Comparison of ENCODE assay signal across 17 mouse cellular contexts in the genomic region with DNA sequence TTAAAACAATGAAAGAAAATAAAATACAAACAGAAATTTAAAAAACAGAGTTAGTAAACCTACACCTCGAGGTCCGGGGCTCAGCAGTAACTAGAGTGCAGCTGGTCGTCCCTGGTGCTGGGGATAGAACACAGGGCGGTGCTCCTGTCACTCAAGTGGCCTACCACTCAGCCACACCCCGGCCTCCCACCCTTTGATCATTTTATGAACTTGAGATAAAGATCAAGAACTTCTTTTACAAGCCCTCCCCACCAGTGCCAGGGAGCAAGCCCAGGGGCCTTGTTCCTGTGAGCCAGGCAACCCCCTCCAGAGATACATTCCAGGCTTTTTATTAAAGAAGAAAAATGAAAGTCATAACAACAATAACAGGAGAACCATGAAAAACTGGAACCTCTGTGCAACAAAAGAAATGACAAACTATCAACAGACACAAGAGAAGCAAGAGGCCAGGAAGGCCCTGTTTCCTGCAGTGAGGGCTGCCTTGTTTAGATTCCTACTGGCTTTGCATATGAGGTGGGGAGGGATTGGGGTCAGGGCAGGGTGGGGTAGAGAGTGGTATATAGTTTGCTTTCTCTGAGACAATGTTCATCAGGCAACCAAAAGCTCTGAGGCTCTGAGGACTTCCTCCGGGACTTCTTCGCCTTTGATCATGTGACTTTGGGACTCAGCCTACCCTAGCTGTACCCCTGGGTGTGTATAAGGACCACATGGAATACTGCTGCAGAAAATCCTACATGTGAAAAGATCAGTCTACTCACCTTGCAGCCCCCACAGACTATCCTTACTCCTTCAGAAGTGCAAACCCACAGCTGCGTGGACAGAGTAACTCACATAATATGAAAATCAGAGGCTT. TPM values are rescaled to one million over a fixed set of nuclear protein-coding genes. Genes with fewer than 3 reads are reported as not detected.
DNase-seq lines count a peak whose midpoint lies in the region; ATAC-seq and TF ChIP-seq lines count a peak whose summit lies in the region.
"Had no signal": no experiment of that assay in that cellular context is flagged by ENCODE, and none has a peak within 500 bp of the region (broad histone marks: within the 10 kb centered on the region; RNA-seq: fewer than 3 reads in every experiment).

No protein-coding gene starts in this region.

- peak; percentile 36 for DNase-seq in embryo, embryonic 10.5 days (ENCODE audit: low spot score)
- no peak for DNase-seq in embryo, embryonic 9.5 days (ENCODE audit: extremely low spot score)
- DNase-seq in stomach, postnatal 0 days (ENCODE audit: low spot score), result no peak
- DNase-seq in lung, postnatal 0 days (ENCODE audit: low spot score), result peak; percentile 50
- peak; percentile 64 for DNase-seq in thymus, postnatal 4 days
- DNase-seq in natural killer cell, adult 2 months (ENCODE audit: low spot score in 2 of 2), result no peak
- no peak for DNase-seq in heart, adult 18-20 months
- DNase-seq: cerebellum, adult 8-10 months; gastrocnemius, postnatal 10 days; left cerebral cortex, postnatal 4 days had no signal

- H3K27me3 ChIP-seq in stomach, embryonic 15.5 days (replicated peaks), result no peaks in the 10 kb centered on the region
- no peaks in the 10 kb centered on the region for H3K27me3 ChIP-seq in stomach, postnatal 0 days (ENCODE audit: control insufficient read depth, insufficient read depth, low read length)
- no peaks in the 10 kb centered on the region for H3K27me3 ChIP-seq in lung, postnatal 0 days (replicated peaks; ENCODE audit: insufficient read depth, low read length)

- TF ChIP-seq CTCF in stomach, postnatal 0 days (IDR thresholded peaks at IDR 0.05; ENCODE audit: low read depth), result no peak
- TF ChIP-seq CTCF in lung, postnatal 0 days (IDR thresholded peaks at IDR 0.05), result no peak

- ATAC-seq in stomach, embryonic 15.5 days (ENCODE audit: insufficient read depth, low FRiP score, low read depth), result 0 out of 2 replicates have a peak, but pooled peaks have one; percentile 41
- no peak for ATAC-seq in stomach, postnatal 0 days (ENCODE audit: low FRiP score, low TSS enrichment)
- peak; percentile 60 for ATAC-seq in lung, postnatal 0 days
- ATAC-seq: intestine, postnatal 0 days had no signal

- peaks cover 15% of the 10 kb centered on the region for H3K4me1 ChIP-seq in stomach, embryonic 15.5 days
- no peaks in the 10 kb centered on the region for H3K4me1 ChIP-seq in stomach, postnatal 0 days (replicated peaks; ENCODE audit: control insufficient read depth, insufficient read depth)
- peaks cover 8% of the 10 kb centered on the region for H3K4me1 ChIP-seq in lung, postnatal 0 days (ENCODE audit: insufficient read depth, low read depth, low read length)

- no peak overlapping the region for H3K27ac ChIP-seq in stomach, embryonic 15.5 days
- no peak overlapping the region for H3K27ac ChIP-seq in stomach, postnatal 0 days (replicated peaks)
- H3K27ac ChIP-seq in lung, postnatal 0 days (ENCODE audit: low read length), result peak overlapping the region; percentile 34; the same call in 1 of the 2 replicates
- H3K27ac ChIP-seq: layer of hippocampus, adult 2 months had no signal

- TF ChIP-seq EP300 in stomach, postnatal 0 days (optimal IDR thresholded peaks at IDR 0.05), result no peak
- TF ChIP-seq EP300 in lung, postnatal 0 days (IDR thresholded peaks at IDR 0.05), result peak; percentile 31

- H3K4me3 ChIP-seq in stomach, embryonic 15.5 days (replicated peaks), result no peak overlapping the region
- H3K4me3 ChIP-seq in stomach, postnatal 0 days (ENCODE audit: low read depth, low read length), result no peak overlapping the region
- no peak overlapping the region for H3K4me3 ChIP-seq in lung, postnatal 0 days (ENCODE audit: low read depth, low read length)
- H3K4me3 ChIP-seq: layer of hippocampus, adult 2 months had no signal

- no peaks in the 10 kb centered on the region for H3K9me3 ChIP-seq in stomach, embryonic 15.5 days
- H3K9me3 ChIP-seq in stomach, postnatal 0 days (ENCODE audit: control insufficient read depth, low read length), result no peaks in the 10 kb centered on the region
- no peaks in the 10 kb centered on the region for H3K9me3 ChIP-seq in lung, postnatal 0 days (ENCODE audit: low read length)

- H3K4me2 ChIP-seq in stomach, embryonic 15.5 days, result no peak overlapping the region
- H3K4me2 ChIP-seq in stomach, postnatal 0 days (replicated peaks; ENCODE audit: low read depth), result no peak overlapping the region
- H3K4me2 ChIP-seq in lung, postnatal 0 days (replicated peaks; ENCODE audit: low read depth, low read length), result no peak overlapping the region

- H3K9ac ChIP-seq in stomach, embryonic 15.5 days, result no peak overlapping the region
- H3K9ac ChIP-seq in stomach, postnatal 0 days (ENCODE audit: low read length), result no peak overlapping the region
- H3K9ac ChIP-seq in lung, postnatal 0 days (replicated peaks; ENCODE audit: low read depth), result no peak overlapping the region

- H3K36me3 ChIP-seq in stomach, embryonic 15.5 days, result no peaks in the 10 kb centered on the region
- H3K36me3 ChIP-seq in stomach, postnatal 0 days (ENCODE audit: control insufficient read depth, insufficient read depth, low read length), result no peaks in the 10 kb centered on the region
- no peaks in the 10 kb centered on the region for H3K36me3 ChIP-seq in lung, postnatal 0 days (ENCODE audit: insufficient read depth, low read length)

- WGBS in stomach, embryonic 15.5 days, result 53% methylated on average over 8 of the region's 8 CpGs
- 45% methylated on average over 8 of the region's 8 CpGs for WGBS in stomach, postnatal 0 days
- 32% methylated on average over 8 of the region's 8 CpGs for WGBS in lung, postnatal 0 days

RNA-seq across cellular contexts. Expression of a gene that starts 2.1 kb away (rescaled TPM):
- 25.3 and 25.4 TPM in 2 replicates for polyA plus RNA-seq in stomach, embryonic 15.5 days (2015; fragmentation: Nextera tagmentation; extraction: Ambion mirVana)
- 21.2 and 21.5 TPM in 2 replicates for polyA plus RNA-seq in stomach, postnatal 0 days (2015; fragmentation: Nextera tagmentation; extraction: Ambion mirVana)
- polyA plus RNA-seq in lung, postnatal 0 days (2015; fragmentation: Nextera tagmentation; extraction: Ambion mirVana), result 13.9 and 15.5 TPM in 2 replicates
- 10 to 100 TPM; 24.7 to 24.8 TPM for total RNA-seq in heart, adult 18-20 months (2021)

RNA-seq across cellular contexts. Expression of a gene that starts 36.9 kb away (rescaled TPM):
- polyA plus RNA-seq in stomach, embryonic 15.5 days (2015; fragmentation: Nextera tagmentation; extraction: Ambion mirVana), result 0.85 and 2.0 TPM in 2 replicates
- polyA plus RNA-seq in stomach, postnatal 0 days (2015; fragmentation: Nextera tagmentation; extraction: Ambion mirVana), result 0.91 and 1.1 TPM in 2 replicates
- polyA plus RNA-seq in lung, postnatal 0 days (2015; fragmentation: Nextera tagmentation; extraction: Ambion mirVana), result 0.42 and 0.62 TPM in 2 replicates
- under 1 TPM; 0.28 to 0.30 TPM for total RNA-seq in heart, adult 18-20 months (2021)

RNA-seq across cellular contexts. Expression of a gene that starts 37.0 kb away (rescaled TPM):
- not detected in 2 replicates for polyA plus RNA-seq in stomach, embryonic 15.5 days (2015; fragmentation: Nextera tagmentation; extraction: Ambion mirVana)
- 0.11 TPM in 1 of 2 replicates, not detected in the other for polyA plus RNA-seq in stomach, postnatal 0 days (2015; fragmentation: Nextera tagmentation; extraction: Ambion mirVana)
- not detected in 2 replicates for polyA plus RNA-seq in lung, postnatal 0 days (2015; fragmentation: Nextera tagmentation; extraction: Ambion mirVana)
- not detected for total RNA-seq in heart, adult 18-20 months (2021)
- total RNA-seq: gastrocnemius, postnatal 10 days; midbrain, postnatal 0 days had no signal
- polyA plus RNA-seq: heart, embryonic 16.5 days; intestine, postnatal 0 days; small intestine, adult 2 months; testis, adult 2 months had no signal

RNA-seq across cellular contexts. Expression of a gene that starts 46.7 kb away (rescaled TPM):
- not detected in 2 replicates for polyA plus RNA-seq in stomach, embryonic 15.5 days (2015; fragmentation: Nextera tagmentation; extraction: Ambion mirVana)
- not detected in 2 replicates for polyA plus RNA-seq in stomach, postnatal 0 days (2015; fragmentation: Nextera tagmentation; extraction: Ambion mirVana)
- not detected in 2 replicates for polyA plus RNA-seq in lung, postnatal 0 days (2015; fragmentation: Nextera tagmentation; extraction: Ambion mirVana)
- not detected for total RNA-seq in heart, adult 18-20 months (2021)
- total RNA-seq: gastrocnemius, postnatal 10 days; left cerebral cortex, postnatal 4 days; midbrain, postnatal 0 days had no signal
- polyA plus RNA-seq: heart, embryonic 16.5 days; intestine, postnatal 0 days; midbrain, postnatal 0 days; small intestine, adult 2 months had no signal

RNA-seq across cellular contexts. Expression of a gene that starts 50.2 kb away (rescaled TPM):
- polyA plus RNA-seq in stomach, embryonic 15.5 days (2015; fragmentation: Nextera tagmentation; extraction: Ambion mirVana), result 51.0 and 62.6 TPM in 2 replicates
- 22.1 and 25.3 TPM in 2 replicates for polyA plus RNA-seq in stomach, postnatal 0 days (2015; fragmentation: Nextera tagmentation; extraction: Ambion mirVana)
- polyA plus RNA-seq in lung, postnatal 0 days (2015; fragmentation: Nextera tagmentation; extraction: Ambion mirVana), result 39.4 and 39.9 TPM in 2 replicates
- 10 to 100 TPM in 1 of 2 experiments, 1 to 10 TPM in 1; 8.4 to 11.2 TPM for total RNA-seq in heart, adult 18-20 months (2021)

Comparison
In these comparisons a context has a peak if more than half of its experiments do, and no peak if none do; other contexts are left out.
1. DNase-seq: peak in embryo, embryonic 10.5 days (single experiment), lung, postnatal 0 days (single experiment) and thymus, postnatal 4 days (single experiment); none in embryo, embryonic 9.5 days (single experiment), stomach, postnatal 0 days (single experiment), natural killer cell, adult 2 months (0 of 2) and heart, adult 18-20 months (0 of 2).